Mouse (Mus musculus) ES-E14 (cell line): ENCODE measurements around the gene Ube2r2.

ENCODE experiments used
- CHD2 ChIP-seq: IDR thresholded peaks from 2 replicates; pipeline ENCODE4 v1.6.1; 2014; ENCODE audit warnings: mild to moderate bottlenecking, low read depth, low read length, inconsistent platforms
- HCFC1 ChIP-seq: IDR thresholded peaks from 2 replicates; pipeline ENCODE4 v1.6.1; 2012; ENCODE audit warnings: low read length, inconsistent platforms, borderline replicate concordance; ENCODE audit not compliant: insufficient read depth
- ZC3H11A ChIP-seq: IDR thresholded peaks from 2 replicates; pipeline ENCODE4 v1.6.1; 2012; ENCODE audit warnings: low read depth, mild to moderate bottlenecking, inconsistent platforms, low read length, borderline replicate concordance
- ZNF384 ChIP-seq: IDR thresholded peaks from 2 replicates; pipeline ENCODE4 v1.6.1; 2012; ENCODE audit warnings: low read depth, low read length, inconsistent platforms

- TF ChIP-seq ZNF384, result no peak
- TF ChIP-seq CHD2, result no peak
- no peak for TF ChIP-seq HCFC1
- no peak for TF ChIP-seq ZC3H11A
These were observed 21.4 kb downstream of the Ube2r2 start for GRCm38 (mm10) chr4:41156961-41157360.
